Mouse (Mus musculus) forebrain, postnatal 0 days (tissue): ENCODE measurements around the gene Inpp5b. TPM values are rescaled to one million over a fixed set of nuclear protein-coding genes. Genes with fewer than 3 reads are reported as not detected.

Experiments used
- ATAC-seq: fragments of 200-750 bp; cut with Nextera tagmentation; 2 replicates; pipeline ENCODE4 v1.8.0; 2017; ENCODE audit warnings: mild to moderate bottlenecking, moderate library complexity
- DNase-seq: peaks from one replicate; pipeline ENCODE4 v3.0.0-alpha.2; 2015
- H3K27ac ChIP-seq: fragments of 300-500 bp; sonication (generic); 2 replicates; pipeline ENCODE4 v1.5.1; 2014; ENCODE audit warnings: low read depth, mild to moderate bottlenecking, antibody characterized with exemption, low read length, moderate library complexity, mixed read lengths
- H3K27me3 ChIP-seq: fragments of 300-500 bp; sonication (generic); 2 replicates; pipeline ENCODE4 v1.6.1; 2014; ENCODE audit warnings: mild to moderate bottlenecking, low read length, mixed read lengths; ENCODE audit not compliant: insufficient read depth
- H3K36me3 ChIP-seq: fragments of 300-500 bp; sonication (generic); 2 replicates; pipeline ENCODE4 v1.6.1; 2014; ENCODE audit warnings: mild to moderate bottlenecking, moderate library complexity; ENCODE audit not compliant: insufficient read depth
- H3K4me1 ChIP-seq: fragments of 300-500 bp; sonication (generic); 2 replicates; pipeline ENCODE4 v1.6.1; 2014; ENCODE audit warnings: antibody characterized with exemption; ENCODE audit not compliant: insufficient read depth
- H3K4me2 ChIP-seq: fragments of 300-500 bp; sonication (generic); 2 replicates; pipeline ENCODE4 v1.6.1; 2014; ENCODE audit warnings: low read depth, mild to moderate bottlenecking, moderate library complexity
- H3K4me3 ChIP-seq: fragments of 300-500 bp; sonication (generic); 2 replicates; pipeline ENCODE4 v1.5.1; 2014; ENCODE audit warnings: low read depth, low read length, mixed read lengths
- H3K9ac ChIP-seq: fragments of 300-500 bp; sonication (generic); 2 replicates; pipeline ENCODE4 v1.6.1; 2014; ENCODE audit warnings: mild to moderate bottlenecking
- H3K9me3 ChIP-seq: fragments of 300-500 bp; sonication (generic); 2 replicates; pipeline ENCODE4 v1.6.1; 2016; ENCODE audit warnings: low read length
- CTCF ChIP-seq: sonication (generic); IDR thresholded peaks from 2 replicates; pipeline ENCODE4 v1.5.1; 2016; ENCODE audit warnings: antibody characterized with exemption, control low read depth, low read depth
- WGBS: fragments of 180-500 bp; shearing (Covaris S2); extraction: QIAGEN DNeasy Blood & Tissue Kit; methylation state at CpG from one replicate; pipeline ENCODE4 v1.1.7; 2014; 5-methylcytosine and 5-hydroxymethylcytosine counted together
- polyA plus RNA-seq: library from polyadenylated mRNA; unstranded; fragments of >200 nt; fragmentation: Nextera tagmentation; extraction: Ambion mirVana; gene quantifications from 2 replicates; pipeline ENCODE4 v1.2.1, GENCODE M21; 2015
- total RNA-seq: library from RNA; depleted of rRNA; stranded (reverse); fragments of >200 nt; gene quantifications from 2 replicates; pipeline ENCODE4 v1.2.3, GENCODE M21; 2014

Inpp5b gene
- total and polyA plus RNA-seq, 2 experiments from 2014 or later, result 11.2 to 21.7 TPM

DNA sequence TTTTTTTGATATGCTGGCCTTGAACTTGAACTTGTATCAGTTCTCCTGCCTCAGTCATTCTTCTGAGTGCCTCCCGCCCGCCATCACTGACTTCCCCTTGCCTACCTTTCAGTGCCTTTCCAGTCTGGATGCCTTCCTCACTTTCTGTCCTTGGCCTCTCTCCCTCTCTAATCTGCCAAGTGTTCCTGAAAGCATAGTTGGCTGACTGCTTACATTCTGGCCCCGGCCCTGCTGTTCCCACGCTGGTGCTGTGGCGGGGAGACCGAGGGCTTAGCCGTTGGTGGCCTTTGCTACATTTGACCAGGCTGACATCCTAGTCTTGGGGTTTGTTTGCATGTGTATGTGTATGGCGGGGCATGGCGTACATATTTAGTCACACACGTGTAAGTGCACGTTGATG, 74.3 kb downstream of the Inpp5b start:
- Histone ChIP-seq H3K4me3 (no peak overlapping the region), H3K4me2 (no peak overlapping the region), H3K36me3 (peaks cover 16% of the 10 kb centered on the region), H3K9ac (no peak overlapping the region), H3K27ac (0 out of 2 replicates have a peak overlapping the region, but pooled peaks have one; percentile 21), H3K9me3 (no peaks in the 10 kb centered on the region), H3K27me3 (no peaks in the 10 kb centered on the region), H3K4me1 (no peaks in the 10 kb centered on the region)
- ATAC-seq (no peak), DNase-seq (no peak)
- WGBS, result 76% methylated on average over 11 of the region's 11 CpGs
- TF ChIP-seq CTCF, result no peak

DNA sequence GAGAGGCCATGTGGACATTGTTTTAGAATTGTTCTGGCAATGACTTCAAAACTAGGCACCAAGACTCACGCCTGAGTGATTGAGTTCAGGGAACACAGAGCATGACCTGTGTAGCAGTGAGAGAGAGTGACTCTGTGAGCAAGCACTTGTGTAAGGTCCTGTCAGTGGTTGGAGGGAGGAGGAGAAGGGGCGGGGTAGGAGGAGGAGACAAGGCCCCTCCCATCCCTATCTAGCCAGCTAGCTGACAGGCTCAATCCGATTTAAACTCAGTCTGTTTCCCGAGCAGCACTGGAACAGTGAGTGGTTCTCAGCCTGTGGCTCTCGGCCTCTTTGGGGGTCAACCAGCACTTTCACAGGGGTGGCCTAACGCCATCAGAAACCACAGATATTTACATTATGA, 76.2 kb downstream of the Inpp5b start:
- H3K4me2 ChIP-seq, result no peak overlapping the region
- WGBS, result 29% methylated on average over 6 of the region's 6 CpGs
- no peaks in the 10 kb centered on the region for H3K4me1 ChIP-seq
- H3K9me3 ChIP-seq, result no peaks in the 10 kb centered on the region
- H3K27me3 ChIP-seq, result no peaks in the 10 kb centered on the region
- no peak for TF ChIP-seq CTCF
- H3K4me3 ChIP-seq, result no peak overlapping the region
- DNase-seq (no peak), ATAC-seq (peak; percentile 32; the same call in 1 of the 2 replicates)
- peaks cover 25% of the 10 kb centered on the region for H3K36me3 ChIP-seq
- no peak overlapping the region for H3K9ac ChIP-seq
- H3K27ac ChIP-seq, result no peak overlapping the region

DNA sequence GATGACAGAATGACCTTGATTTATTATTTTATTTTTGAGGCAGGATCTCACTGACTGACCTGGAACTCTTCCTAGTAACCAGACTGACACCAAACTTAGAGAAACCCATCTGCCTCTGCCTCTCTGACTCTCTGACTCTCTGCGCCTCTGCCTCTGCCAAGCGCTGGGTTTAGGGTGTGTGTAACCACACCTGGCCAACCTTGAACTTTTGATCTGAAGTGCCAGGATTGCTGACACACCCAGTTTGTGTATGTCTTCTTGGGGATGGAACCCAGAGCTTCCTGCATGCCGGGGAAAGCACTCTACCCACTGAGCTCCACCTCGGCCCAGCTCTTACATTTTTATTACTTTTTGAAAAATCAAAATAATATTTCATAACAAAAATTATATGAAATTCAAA, 77.2 kb downstream of the Inpp5b start:
- no peak for ATAC-seq
- Histone ChIP-seq H3K9me3 (no peaks in the 10 kb centered on the region), H3K4me3 (no peak overlapping the region), H3K27ac (no peak overlapping the region), H3K9ac (no peak overlapping the region), H3K4me1 (no peaks in the 10 kb centered on the region), H3K27me3 (no peaks in the 10 kb centered on the region), H3K4me2 (no peak overlapping the region), H3K36me3 (peaks cover 32% of the 10 kb centered on the region)
- no peak for DNase-seq
- WGBS, result 92% methylated on average over 4 of the region's 4 CpGs
- no peak for TF ChIP-seq CTCF

DNA sequence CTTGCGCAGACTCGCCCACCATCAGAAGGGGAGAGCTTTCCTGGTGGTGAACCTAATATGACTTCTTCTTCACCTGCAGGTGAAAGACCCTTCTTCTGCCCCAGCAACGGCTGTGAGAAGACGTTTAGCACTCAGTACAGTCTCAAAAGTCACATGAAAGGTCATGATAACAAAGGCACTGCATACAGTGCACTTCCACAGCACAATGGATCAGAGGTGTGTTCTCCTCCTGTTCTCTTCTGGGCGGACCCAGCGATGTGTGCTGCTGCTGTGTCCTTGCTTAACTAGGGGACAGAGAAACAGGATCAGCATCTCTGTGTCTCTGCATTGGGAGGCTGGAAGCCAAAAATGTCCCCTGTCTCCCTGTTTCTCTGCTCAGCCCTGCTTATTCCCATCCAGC, 83.3 kb downstream of the Inpp5b start:
- no peak for TF ChIP-seq CTCF
- ATAC-seq (no peak), DNase-seq (no peak)
- Histone ChIP-seq H3K9ac (no peak overlapping the region), H3K4me2 (no peak overlapping the region), H3K36me3 (peaks cover 57% of the 10 kb centered on the region), H3K9me3 (no peaks in the 10 kb centered on the region), H3K27me3 (no peaks in the 10 kb centered on the region), H3K4me3 (no peak overlapping the region), H3K4me1 (no peaks in the 10 kb centered on the region), H3K27ac (no peak overlapping the region)
- 92% methylated on average over 6 of the region's 6 CpGs for WGBS

DNA sequence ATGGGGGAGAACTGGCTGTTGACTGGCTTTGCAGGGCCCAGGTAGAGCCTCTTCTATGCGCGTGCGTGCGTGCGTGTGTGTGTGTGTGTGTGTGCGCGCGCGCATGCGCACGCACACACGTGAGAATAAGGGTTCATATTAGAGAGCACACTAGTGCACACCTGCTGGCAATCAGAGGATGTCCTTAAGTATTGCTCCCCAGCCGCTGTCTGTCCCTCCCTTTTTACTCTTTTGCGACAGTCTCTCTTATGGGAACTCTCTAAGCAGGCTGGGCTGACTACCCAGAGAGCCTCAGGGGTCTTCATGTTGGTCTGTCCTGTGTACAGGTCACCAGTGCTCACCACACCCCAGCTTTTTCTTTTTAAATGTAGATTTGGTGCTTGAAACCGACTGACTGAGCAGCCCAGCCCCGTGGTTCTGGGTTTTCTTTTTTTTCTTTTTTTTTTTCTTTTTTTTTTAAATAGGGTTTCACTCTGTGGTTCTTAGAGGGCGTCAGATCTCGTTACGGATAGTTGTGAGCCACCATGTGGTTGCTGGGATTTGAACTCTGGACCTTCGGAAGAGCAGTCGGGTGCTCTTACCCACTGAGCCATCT, 83.8 kb downstream of the Inpp5b start:
- no peak overlapping the region for H3K4me2 ChIP-seq
- peaks cover 57% of the 10 kb centered on the region for H3K36me3 ChIP-seq
- H3K4me1 ChIP-seq, result no peaks in the 10 kb centered on the region
- no peak for TF ChIP-seq CTCF
- H3K27me3 ChIP-seq, result no peaks in the 10 kb centered on the region
- H3K27ac ChIP-seq, result no peak overlapping the region
- ATAC-seq (no peak), DNase-seq (no peak)
- H3K9me3 ChIP-seq, result no peaks in the 10 kb centered on the region
- H3K4me3 ChIP-seq, result no peak overlapping the region
- WGBS, result 95% methylated on average over 21 of the region's 21 CpGs
- H3K9ac ChIP-seq, result no peak overlapping the region

DNA sequence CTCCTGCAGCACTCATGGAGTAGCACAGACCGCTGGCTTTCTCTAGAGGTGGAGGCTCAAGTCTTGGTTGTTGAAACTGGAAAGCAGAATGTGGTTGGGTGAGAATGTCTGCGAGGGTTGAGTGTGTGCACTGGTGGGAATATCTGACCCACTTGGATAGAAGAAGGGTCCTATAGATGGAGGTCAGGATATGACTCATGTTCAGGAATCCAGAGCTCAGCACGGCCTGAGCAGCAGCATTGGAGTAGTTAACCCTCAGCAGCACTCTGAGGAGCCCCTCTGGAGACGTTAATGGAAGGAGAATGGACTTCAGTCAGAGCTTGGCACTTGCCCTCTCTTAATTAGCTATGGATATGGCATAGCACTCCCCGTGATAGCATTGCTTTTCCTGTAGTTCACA, 88.0 kb downstream of the Inpp5b start:
- Histone ChIP-seq H3K27ac (no peak overlapping the region), H3K27me3 (no peaks in the 10 kb centered on the region), H3K9me3 (no peaks in the 10 kb centered on the region), H3K9ac (no peak overlapping the region), H3K4me3 (no peak overlapping the region), H3K4me2 (no peak overlapping the region), H3K4me1 (no peaks in the 10 kb centered on the region), H3K36me3 (peaks cover 51% of the 10 kb centered on the region)
- ATAC-seq (no peak), DNase-seq (no peak)
- no peak for TF ChIP-seq CTCF
- WGBS, result 88% methylated on average over 5 of the region's 5 CpGs

DNA sequence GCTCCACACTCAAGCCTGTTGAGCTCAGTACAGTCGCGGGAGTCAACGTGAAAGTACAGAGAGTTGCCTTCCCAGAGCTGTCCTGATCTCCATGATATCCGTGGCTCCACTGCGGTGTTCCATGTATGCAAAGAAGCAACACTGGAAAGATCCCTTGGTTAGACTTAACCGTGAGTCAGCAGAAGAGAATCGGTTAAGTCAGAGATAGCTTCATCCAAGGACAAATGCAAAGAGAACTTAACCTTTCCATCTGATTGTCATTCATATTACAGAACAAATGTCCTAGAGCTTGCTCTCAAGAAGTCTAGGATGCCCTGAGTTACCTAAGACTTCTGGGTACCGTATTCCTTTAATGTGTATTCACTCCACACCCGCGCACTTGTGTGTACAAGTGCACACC, 91.1 kb downstream of the Inpp5b start:
- WGBS, result 95% methylated on average over 10 of the region's 10 CpGs
- H3K4me2 ChIP-seq, result no peak overlapping the region
- H3K9ac ChIP-seq, result no peak overlapping the region
- no peak overlapping the region for H3K27ac ChIP-seq
- no peaks in the 10 kb centered on the region for H3K9me3 ChIP-seq
- TF ChIP-seq CTCF, result no peak
- ATAC-seq (no peak), DNase-seq (no peak)
- no peak overlapping the region for H3K4me3 ChIP-seq
- H3K27me3 ChIP-seq, result no peaks in the 10 kb centered on the region
- H3K36me3 ChIP-seq, result peaks cover 47% of the 10 kb centered on the region
- no peaks in the 10 kb centered on the region for H3K4me1 ChIP-seq
